Mouse (Mus musculus) neutrophil, adult 59 days (primary cell): ENCODE measurements around the gene Fam110a. TPM values are rescaled to one million over a fixed set of nuclear protein-coding genes. Genes with fewer than 3 reads are reported as not detected.

ENCODE experiments used
- total RNA-seq, 2 experiments: library from RNA; stranded (reverse); gene quantifications; 1 replicate in 1 of 2; 2 replicates in 1 of 2; pipeline ENCODE4 v1.2.4; 2023

Gene Fam110a
- 10 to 100 TPM; 21.1 to 22.6 TPM for total RNA-seq

GRCm38 (mm10) chr2:151979470-151980354 lies at the start of gene Fam110a:
Fam110a (minus strand) TSS chr2:151980219.

GRCm38 (mm10) chr2:151996229-151997189 lies 16.5 kb upstream of the Fam110a start, which contains the start of gene Slc52a3:
Slc52a3 (plus strand) TSS chr2:151996511.

Other genes with a start within 250 kb of the Fam110a start
- gene Psmf1, start 236.0 kb downstream of the Fam110a start, total RNA-seq, result 10 to 100 TPM; 21.2 to 28.6 TPM
- not detected for gene Rspo4, start 137.3 kb downstream of the Fam110a start, total RNA-seq
- not detected for gene Angpt4, start 69.0 kb downstream of the Fam110a start, total RNA-seq
- 1 to 10 TPM in 1 of 2 experiments, under 1 TPM in 1; 0.55 to 1.4 TPM for gene Slc52a3, start 16.3 kb upstream of the Fam110a start, total RNA-seq
- not detected for gene Scrt2, start 101.3 kb upstream of the Fam110a start, total RNA-seq
- 1 to 10 TPM; 3.6 to 8.7 TPM for gene Srxn1, start 125.3 kb upstream of the Fam110a start, total RNA-seq
- not detected for gene Tcf15, start 163.3 kb upstream of the Fam110a start, total RNA-seq
- 10 to 100 TPM; 57.8 to 58.7 TPM for gene Csnk2a1, start 246.6 kb upstream of the Fam110a start, total RNA-seq